Mouse (Mus musculus) megakaryocyte, embryonic 14.5 days (primary cell): ENCODE results near the gene Cd7.

Source experiments
- FLI1 ChIP-seq: IDR thresholded peaks from 2 replicates; pipeline ENCODE4 v1.6.1; 2012; ENCODE audit warnings: low read length, inconsistent platforms, mixed read lengths
- GATA1 ChIP-seq: IDR thresholded peaks from 3 replicates; pipeline ENCODE4 v1.6.1; 2012; ENCODE audit warnings: mixed read lengths, low read length, inconsistent platforms, borderline replicate concordance

DNA sequence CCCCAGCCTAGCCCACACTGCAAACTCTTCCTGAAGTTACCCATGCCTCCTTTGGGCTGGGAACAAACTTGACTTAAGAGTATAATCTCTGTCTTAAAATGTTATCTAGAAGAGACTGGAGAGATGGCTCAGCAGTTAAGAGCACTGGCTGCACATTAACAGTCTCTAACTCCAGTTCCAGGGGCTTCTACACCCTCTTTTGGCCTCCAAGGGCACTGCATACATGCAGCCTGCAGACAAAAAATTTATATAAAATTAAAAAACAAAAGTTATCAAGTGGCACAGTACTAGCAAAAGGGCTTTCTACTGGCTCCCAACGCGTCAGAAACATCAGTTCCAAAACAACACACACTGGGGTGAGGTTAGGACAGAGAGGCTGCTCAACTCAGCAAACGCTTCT lies 51.6 kb downstream of the Cd7 start:
- TF ChIP-seq GATA1 (no peak), FLI1 (no peak)
